Mouse (Mus musculus): Measurements from ENCODE around the gene Ppp1ca. TPM values are rescaled to one million over a fixed set of nuclear protein-coding genes. Genes with fewer than 3 reads are reported as not detected.

Ppp1ca gene
- polyA plus RNA-seq, 1 experiment from 2014 or later: 759 TPM

- H3K27me3 ChIP-seq: peaks cover 6% of the 10 kb centered on the region
- no peak overlapping the region for H3K4me3 ChIP-seq
- no peak overlapping the region for H3K9ac ChIP-seq
- WGBS: 69% methylated on average over 8 of the region's 8 CpGs
- no peaks in the 10 kb centered on the region for H3K9me3 ChIP-seq
- no peak overlapping the region for H3K4me2 ChIP-seq
- no peaks in the 10 kb centered on the region for H3K36me3 ChIP-seq
- H3K4me1 ChIP-seq: peaks cover 13% of the 10 kb centered on the region
- no peak for ATAC-seq (ENCODE audit: insufficient number of reproducible peaks, low FRiP score, low TSS enrichment, low read depth)
- H3K27ac ChIP-seq: no peak overlapping the region
Measured at GRCm38 (mm10) chr19:4230415-4230814, 38.5 kb downstream of the Ppp1ca start.

DNA sequence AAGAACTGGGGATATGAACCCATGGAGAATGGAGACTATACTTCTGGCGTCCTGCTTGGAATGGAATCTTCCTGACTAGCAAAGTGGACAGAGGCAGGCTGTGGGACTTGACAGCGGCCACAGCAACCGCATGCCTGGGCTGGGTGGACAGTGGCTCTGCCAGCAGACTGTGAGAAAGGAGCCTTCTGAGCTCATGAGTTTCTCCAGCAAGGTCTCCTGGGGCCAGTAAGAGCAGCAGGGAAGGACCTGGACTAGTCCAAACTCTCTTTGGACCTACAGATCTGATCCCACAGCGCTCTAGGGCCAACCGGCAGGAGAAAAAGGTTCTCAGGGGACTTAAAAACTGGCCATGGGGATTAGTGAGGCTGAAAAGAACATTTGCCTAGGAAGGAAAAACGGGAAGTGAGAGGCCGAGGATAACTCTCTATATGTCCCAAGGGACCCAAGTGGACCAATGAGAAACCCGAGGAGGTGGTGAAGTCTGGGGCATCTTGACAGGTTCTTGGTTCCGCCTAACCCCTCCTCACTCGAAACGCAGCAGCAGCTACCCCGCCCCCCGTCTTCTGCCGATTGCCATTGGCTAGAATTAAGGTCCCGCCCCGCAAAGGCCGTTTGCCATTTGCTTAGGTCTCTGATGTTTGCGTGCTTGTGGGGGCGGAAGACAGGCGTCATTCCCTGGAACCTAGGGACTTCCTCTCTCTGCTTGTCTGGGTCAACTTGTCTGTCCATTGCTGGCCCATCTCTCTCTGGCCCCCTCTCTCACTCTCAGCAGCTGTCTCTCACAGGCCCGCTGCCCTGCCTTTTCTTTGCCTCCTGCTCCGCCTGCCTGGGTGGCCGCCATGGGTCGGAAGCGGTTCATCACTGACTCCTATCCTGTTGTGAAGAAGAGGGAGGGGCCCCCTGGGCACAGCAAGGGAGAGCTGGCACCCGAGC lies 39.7 kb downstream of the Ppp1ca start, which contains the start of gene Pold4:
Gene Pold4 (plus strand): TSS at position 647 of the 933 bp plus-strand sequence.
- peak within 1 kb of the TSS; percentile 48 for H3K9ac ChIP-seq
- H3K27me3 ChIP-seq: peaks cover 6% of the 10 kb centered on the region
- no peaks in the 10 kb centered on the region for H3K36me3 ChIP-seq
- peak within 1 kb of the TSS; percentile 56 for H3K4me3 ChIP-seq
- WGBS: 9% methylated on average over 26 of the region's 26 CpGs
- H3K9me3 ChIP-seq: no peaks in the 10 kb centered on the region
- H3K4me1 ChIP-seq: peaks cover 13% of the 10 kb centered on the region
- ATAC-seq (ENCODE audit: insufficient number of reproducible peaks, low FRiP score, low TSS enrichment, low read depth): peak; percentile 83
- H3K27ac ChIP-seq: peak within 1 kb of the TSS; percentile 79
- H3K4me2 ChIP-seq: peak within 1 kb of the TSS; percentile 77

- Histone ChIP-seq H3K4me2 (peak overlapping the region; percentile 77), H3K27me3 (peaks cover 6% of the 10 kb centered on the region), H3K36me3 (no peaks in the 10 kb centered on the region), H3K4me1 (peaks cover 13% of the 10 kb centered on the region), H3K9me3 (no peaks in the 10 kb centered on the region), H3K27ac (peak overlapping the region; percentile 79), H3K9ac (peak overlapping the region; percentile 48), H3K4me3 (peak overlapping the region; percentile 56)
- ATAC-seq (ENCODE audit: insufficient number of reproducible peaks, low FRiP score, low TSS enrichment, low read depth): no peak
- WGBS: 32% methylated on average over 2 of the region's 2 CpGs
Measured at GRCm38 (mm10) chr19:4232186-4232572, 40.3 kb downstream of the Ppp1ca start.

- H3K4me3 ChIP-seq: peak overlapping the region; percentile 56; the same call in 1 of the 2 replicates
- 0 out of 2 replicates have a peak overlapping the region, but pooled peaks have one; percentile 79 for H3K27ac ChIP-seq
- 83% methylated on average over 7 of the region's 7 CpGs for WGBS
- H3K9me3 ChIP-seq: no peaks in the 10 kb centered on the region
- H3K36me3 ChIP-seq: no peaks in the 10 kb centered on the region
- H3K27me3 ChIP-seq: peaks cover 6% of the 10 kb centered on the region
- 0 out of 2 replicates have a peak overlapping the region, but pooled peaks have one; percentile 4 for H3K9ac ChIP-seq
- peak overlapping the region; percentile 77; the same call in 1 of the 2 replicates for H3K4me2 ChIP-seq
- peaks cover 13% of the 10 kb centered on the region for H3K4me1 ChIP-seq
- ATAC-seq (ENCODE audit: insufficient number of reproducible peaks, low FRiP score, low TSS enrichment, low read depth): no peak
Measured at GRCm38 (mm10) chr19:4232651-4233050, 40.8 kb downstream of the Ppp1ca start.

- H3K9ac ChIP-seq: no peak overlapping the region
- no peaks in the 10 kb centered on the region for H3K9me3 ChIP-seq
- H3K36me3 ChIP-seq: no peaks in the 10 kb centered on the region
- no peak for ATAC-seq (ENCODE audit: insufficient number of reproducible peaks, low FRiP score, low TSS enrichment, low read depth)
- 69% methylated on average over 4 of the region's 4 CpGs for WGBS
- H3K27me3 ChIP-seq: peaks cover 6% of the 10 kb centered on the region
- no peak overlapping the region for H3K4me3 ChIP-seq
- H3K4me1 ChIP-seq: peaks cover 13% of the 10 kb centered on the region
- no peak overlapping the region for H3K4me2 ChIP-seq
- H3K27ac ChIP-seq: no peak overlapping the region
Measured at GRCm38 (mm10) chr19:4234548-4234947, 42.7 kb downstream of the Ppp1ca start.

DNA sequence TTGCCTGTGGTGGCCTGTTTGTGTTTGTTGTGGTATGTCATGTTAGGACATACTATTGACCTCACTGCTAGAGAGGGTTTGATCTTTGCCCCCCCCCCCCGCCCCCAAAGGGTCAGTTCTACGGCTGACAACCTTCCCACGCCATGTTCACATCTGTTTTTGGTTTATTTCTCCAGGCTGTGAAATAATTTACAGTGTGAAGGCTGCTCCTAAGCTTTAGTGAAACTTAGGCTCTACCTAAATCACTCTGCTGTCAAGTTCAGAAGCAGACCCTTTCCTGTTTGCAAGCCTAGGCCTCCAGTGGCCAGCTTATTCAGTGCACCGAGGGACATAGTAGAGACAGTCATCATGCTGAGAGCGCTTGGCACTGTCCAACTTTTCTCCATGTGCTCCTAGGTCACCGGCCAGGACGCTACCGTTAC lies 48.4 kb downstream of the Ppp1ca start:
- Histone ChIP-seq H3K27me3 (no peaks in the 10 kb centered on the region), H3K9me3 (no peaks in the 10 kb centered on the region; the same call in 1 of the 2 replicates), H3K27ac (no peak overlapping the region), H3K4me3 (no peak overlapping the region), H3K9ac (no peak overlapping the region), H3K36me3 (no peaks in the 10 kb centered on the region), H3K4me1 (no peaks in the 10 kb centered on the region), H3K4me2 (no peak overlapping the region)
- WGBS: 22% methylated on average over 8 of the region's 8 CpGs
- no peak for ATAC-seq (ENCODE audit: insufficient number of reproducible peaks, low FRiP score, low TSS enrichment, low read depth)

DNA sequence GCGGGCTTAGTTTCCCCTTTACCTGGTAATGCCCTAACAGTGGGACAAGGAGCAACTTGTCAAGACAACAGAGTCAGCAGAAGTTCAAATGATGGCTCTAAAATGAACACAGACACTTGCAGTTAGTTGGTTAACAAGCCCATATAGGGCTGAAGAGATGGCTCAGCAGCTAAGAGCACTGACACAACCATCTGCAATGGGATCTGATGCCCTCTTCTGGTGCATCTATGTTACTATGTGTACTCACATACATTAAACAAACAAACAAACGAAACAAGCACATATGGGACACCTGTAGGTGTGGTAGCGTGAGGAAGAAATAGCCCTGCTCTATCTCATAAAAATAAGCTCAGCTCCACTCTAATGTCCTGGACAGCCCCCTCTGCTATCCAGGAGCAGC lies 50.6 kb downstream of the Ppp1ca start:
- no peak for ATAC-seq (ENCODE audit: insufficient number of reproducible peaks, low FRiP score, low TSS enrichment, low read depth)
- Histone ChIP-seq H3K4me2 (no peak overlapping the region), H3K9me3 (no peaks in the 10 kb centered on the region; the same call in 1 of the 2 replicates), H3K9ac (no peak overlapping the region), H3K4me3 (no peak overlapping the region), H3K27ac (no peak overlapping the region), H3K4me1 (no peaks in the 10 kb centered on the region), H3K27me3 (no peaks in the 10 kb centered on the region), H3K36me3 (no peaks in the 10 kb centered on the region)
- 63% methylated on average over 3 of the region's 3 CpGs for WGBS

GRCm38 (mm10) chr19:4244775-4245174 lies 52.9 kb downstream of the Ppp1ca start:
- WGBS: 74% methylated on average over 6 of the region's 6 CpGs
- Histone ChIP-seq H3K27ac (no peak overlapping the region), H3K27me3 (no peaks in the 10 kb centered on the region), H3K4me3 (no peak overlapping the region), H3K9me3 (no peaks in the 10 kb centered on the region; the same call in 1 of the 2 replicates), H3K36me3 (no peaks in the 10 kb centered on the region), H3K9ac (no peak overlapping the region), H3K4me2 (no peak overlapping the region), H3K4me1 (no peaks in the 10 kb centered on the region)
- ATAC-seq (ENCODE audit: insufficient number of reproducible peaks, low FRiP score, low TSS enrichment, low read depth): no peak

Small RNA genes lying within 50 kb of the gene (microRNA-seq; reads per million reads assigned to microRNA genes)
- not detected for gene Gm26115

Other genes starting within 250 kb of the Ppp1ca start
- gene Aldh3b3, start 233.4 kb upstream of the Ppp1ca start, polyA plus RNA-seq (2015; fragmentation: Nextera tagmentation; extraction: Ambion mirVana): 3.7 and 6.7 TPM in 2 replicates
- gene Aldh3b2, start 219.7 kb upstream of the Ppp1ca start, polyA plus RNA-seq (2015; fragmentation: Nextera tagmentation; extraction: Ambion mirVana): 35.9 and 37.2 TPM in 2 replicates
- 5.9 and 7.5 TPM in 2 replicates for gene Acy3, start 205.5 kb upstream of the Ppp1ca start, polyA plus RNA-seq (2015; fragmentation: Nextera tagmentation; extraction: Ambion mirVana)
- not detected in 2 replicates for gene Tbx10, start 199.3 kb upstream of the Ppp1ca start, polyA plus RNA-seq (2015; fragmentation: Nextera tagmentation; extraction: Ambion mirVana)
- 31.5 and 33.4 TPM in 2 replicates for gene Nudt8, start 191.5 kb upstream of the Ppp1ca start, polyA plus RNA-seq (2015; fragmentation: Nextera tagmentation; extraction: Ambion mirVana)
- 3.3 and 3.5 TPM in 2 replicates for gene Gm49405, start 191.4 kb upstream of the Ppp1ca start, polyA plus RNA-seq (2015; fragmentation: Nextera tagmentation; extraction: Ambion mirVana)
- gene Doc2g, start 188.8 kb upstream of the Ppp1ca start, polyA plus RNA-seq (2015; fragmentation: Nextera tagmentation; extraction: Ambion mirVana): 3.8 and 4.4 TPM in 2 replicates
- 193 and 209 TPM in 2 replicates for gene Ndufv1, start 179.3 kb upstream of the Ppp1ca start, polyA plus RNA-seq (2015; fragmentation: Nextera tagmentation; extraction: Ambion mirVana)
- 488 and 537 TPM in 2 replicates for gene Gstp1, start 154.1 kb upstream of the Ppp1ca start, polyA plus RNA-seq (2015; fragmentation: Nextera tagmentation; extraction: Ambion mirVana)
- gene Gstp2, start 146.0 kb upstream of the Ppp1ca start, polyA plus RNA-seq (2015; fragmentation: Nextera tagmentation; extraction: Ambion mirVana): 1.4 and 2.3 TPM in 2 replicates
- 0.46 and 0.65 TPM in 2 replicates for gene Gstp3, start 132.5 kb upstream of the Ppp1ca start, polyA plus RNA-seq (2015; fragmentation: Nextera tagmentation; extraction: Ambion mirVana)
- gene Cabp2, start 110.5 kb upstream of the Ppp1ca start, polyA plus RNA-seq (2015; fragmentation: Nextera tagmentation; extraction: Ambion mirVana): not detected in 2 replicates
- 82.7 and 85.6 TPM in 2 replicates for gene Cdk2ap2, start 94.9 kb upstream of the Ppp1ca start, polyA plus RNA-seq (2015; fragmentation: Nextera tagmentation; extraction: Ambion mirVana)
- 5.6 and 6.2 TPM in 2 replicates for gene Pitpnm1, start 92.1 kb upstream of the Ppp1ca start, polyA plus RNA-seq (2015; fragmentation: Nextera tagmentation; extraction: Ambion mirVana)
- gene Aip, start 66.2 kb upstream of the Ppp1ca start, polyA plus RNA-seq (2015; fragmentation: Nextera tagmentation; extraction: Ambion mirVana): 95.5 and 97.7 TPM in 2 replicates
- gene Gpr152, start 52.3 kb upstream of the Ppp1ca start, polyA plus RNA-seq (2015; fragmentation: Nextera tagmentation; extraction: Ambion mirVana): not detected in 2 replicates
- 0.05 and 0.06 TPM in 2 replicates for gene Cabp4, start 48.0 kb upstream of the Ppp1ca start, polyA plus RNA-seq (2015; fragmentation: Nextera tagmentation; extraction: Ambion mirVana)
- 169 and 170 TPM in 2 replicates for gene Coro1b, start 43.4 kb upstream of the Ppp1ca start, polyA plus RNA-seq (2015; fragmentation: Nextera tagmentation; extraction: Ambion mirVana)
- 7.4 and 9.5 TPM in 2 replicates for gene Ptprcap, start 38.5 kb upstream of the Ppp1ca start, polyA plus RNA-seq (2015; fragmentation: Nextera tagmentation; extraction: Ambion mirVana)
- gene Rps6kb2, start 28.7 kb upstream of the Ppp1ca start, polyA plus RNA-seq (2015; fragmentation: Nextera tagmentation; extraction: Ambion mirVana): 68.8 and 79.3 TPM in 2 replicates
- gene Carns1, start 16.6 kb upstream of the Ppp1ca start, polyA plus RNA-seq (2015; fragmentation: Nextera tagmentation; extraction: Ambion mirVana): 1.8 and 2.7 TPM in 2 replicates
- 3.9 and 4.5 TPM in 2 replicates for gene Tbc1d10c, start 781 bp upstream of the Ppp1ca start, polyA plus RNA-seq (2015; fragmentation: Nextera tagmentation; extraction: Ambion mirVana)
- gene Rad9a, start 9.6 kb downstream of the Ppp1ca start, polyA plus RNA-seq (2015; fragmentation: Nextera tagmentation; extraction: Ambion mirVana): 31.6 and 33.5 TPM in 2 replicates
- gene Clcf1, start 22.2 kb downstream of the Ppp1ca start, polyA plus RNA-seq (2015; fragmentation: Nextera tagmentation; extraction: Ambion mirVana): 8.1 and 8.4 TPM in 2 replicates
- not detected in 2 replicates for gene AC109138.7, start 22.3 kb downstream of the Ppp1ca start, polyA plus RNA-seq (2015; fragmentation: Nextera tagmentation; extraction: Ambion mirVana)
- gene Pold4, start 39.8 kb downstream of the Ppp1ca start, polyA plus RNA-seq (2015; fragmentation: Nextera tagmentation; extraction: Ambion mirVana): 27.7 and 35.9 TPM in 2 replicates
- gene Ssh3, start 77.1 kb downstream of the Ppp1ca start, polyA plus RNA-seq (2015; fragmentation: Nextera tagmentation; extraction: Ambion mirVana): 29.4 and 32.7 TPM in 2 replicates
- 11.8 TPM in 2 replicates for gene Ankrd13d, start 91.1 kb downstream of the Ppp1ca start, polyA plus RNA-seq (2015; fragmentation: Nextera tagmentation; extraction: Ambion mirVana)
- gene Grk2, start 114.2 kb downstream of the Ppp1ca start, polyA plus RNA-seq (2015; fragmentation: Nextera tagmentation; extraction: Ambion mirVana): 18.5 and 20.5 TPM in 2 replicates
- 40.9 and 41.2 TPM in 2 replicates for gene Kdm2a, start 206.2 kb downstream of the Ppp1ca start, polyA plus RNA-seq (2015; fragmentation: Nextera tagmentation; extraction: Ambion mirVana)
- 45.2 and 53.6 TPM in 2 replicates for gene Rhod, start 247.4 kb downstream of the Ppp1ca start, polyA plus RNA-seq (2015; fragmentation: Nextera tagmentation; extraction: Ambion mirVana)